Mouse (Mus musculus): Measurements from ENCODE around the gene Cyb5r3. TPM values are rescaled to one million over a fixed set of nuclear protein-coding genes. Genes with fewer than 3 reads are reported as not detected.
A peak's percentile ranks its signal among the peaks of the same experiment; 100 is the strongest.

Cyb5r3 gene
- total and polyA plus RNA-seq, 3 experiments, result 75.6 to 103 (median 87.2) TPM

- Histone ChIP-seq H3K79me2 (replicated peaks; ENCODE audit: control insufficient read depth, insufficient read depth, low read length) (no peaks in the 10 kb centered on the region), H3K27me3 (ENCODE audit: control insufficient read depth, insufficient read depth, low read length) (no peaks in the 10 kb centered on the region), H3K4me3 (peak within 1 kb of the TSS; percentile 95), H3K36me3 (ENCODE audit: control insufficient read depth, insufficient read depth, low read length) (no peaks in the 10 kb centered on the region), H3K4me1 (ENCODE audit: control insufficient read depth, insufficient read depth, low read length) (no peaks in the 10 kb centered on the region), H3K9ac (ENCODE audit: low read depth, low read length) (peak within 1 kb of the TSS; percentile 84), H3K27ac (peak within 1 kb of the TSS; percentile 74)
- peak; percentile 94 to 98 for DNase-seq
- TF ChIP-seq POLR2A (IDR thresholded peaks at IDR 0.05; ENCODE audit: insufficient read depth, low read depth, low read length) (peak; percentile 79), EP300 (IDR thresholded peaks at IDR 0.05; ENCODE audit: insufficient read depth, low read depth, low read length) (0 out of 2 replicates have a peak, but pooled peaks have one; percentile 29), CTCF (IDR thresholded peaks at IDR 0.05) (no peak)
- 6% methylated on average over 32 of the region's 32 CpGs for WGBS
- intact Hi-C loops (cut with DNase I), result loop anchor here (1.0 kb wide), 1 partner anchor 27 kb away; the partner anchor contains the start of gene Poldip3
Observed at GRCm38 (mm10) chr15:83122566-83123145, 49.7 kb downstream of the Cyb5r3 start, which contains the start of gene Rrp7a. TSS of gene Rrp7a (minus strand) at chr15:83122801.

- intact Hi-C loops (cut with DNase I), result loop anchor here (1.0 kb wide), 1 partner anchor 27 kb away; the partner anchor contains the start of gene Poldip3
- TF ChIP-seq POLR2A (IDR thresholded peaks at IDR 0.05; ENCODE audit: insufficient read depth, low read depth, low read length) (no peak), CTCF (IDR thresholded peaks at IDR 0.05) (peak; percentile 28)
- Histone ChIP-seq H3K9ac (ENCODE audit: low read depth, low read length) (peak overlapping the region; percentile 84), H3K4me3 (peak overlapping the region; percentile 95), H3K27me3 (ENCODE audit: control insufficient read depth, insufficient read depth, low read length) (no peaks in the 10 kb centered on the region), H3K27ac (peak overlapping the region; percentile 74), H3K79me2 (replicated peaks; ENCODE audit: control insufficient read depth, insufficient read depth, low read length) (no peaks in the 10 kb centered on the region), H3K4me1 (ENCODE audit: control insufficient read depth, insufficient read depth, low read length) (no peaks in the 10 kb centered on the region), H3K36me3 (ENCODE audit: control insufficient read depth, insufficient read depth, low read length) (no peaks in the 10 kb centered on the region)
- 3% methylated on average over 43 of the region's 43 CpGs for WGBS
- peak; percentile 38 to 43 for DNase-seq
Observed at GRCm38 (mm10) chr15:83121709-83122565, 50.5 kb downstream of the Cyb5r3 start.

GRCm38 (mm10) chr15:83118360-83118759 lies 54.0 kb downstream of the Cyb5r3 start:
- Histone ChIP-seq H3K79me2 (replicated peaks; ENCODE audit: control insufficient read depth, insufficient read depth, low read length) (no peaks in the 10 kb centered on the region), H3K27ac (no peak overlapping the region), H3K27me3 (ENCODE audit: control insufficient read depth, insufficient read depth, low read length) (no peaks in the 10 kb centered on the region), H3K4me3 (no peak overlapping the region), H3K4me1 (ENCODE audit: control insufficient read depth, insufficient read depth, low read length) (no peaks in the 10 kb centered on the region), H3K36me3 (ENCODE audit: control insufficient read depth, insufficient read depth, low read length) (no peaks in the 10 kb centered on the region), H3K9ac (ENCODE audit: low read depth, low read length) (no peak overlapping the region)
- WGBS, result 55% methylated on average over 7 of the region's 7 CpGs
- DNase-seq, result no peak
- TF ChIP-seq EP300 (IDR thresholded peaks at IDR 0.05; ENCODE audit: insufficient read depth, low read depth, low read length), result no peak
- peak; percentile 55 for TF ChIP-seq CTCF (IDR thresholded peaks at IDR 0.05)
- no peak for TF ChIP-seq POLR2A (IDR thresholded peaks at IDR 0.05; ENCODE audit: insufficient read depth, low read depth, low read length)
- intact Hi-C loops (cut with DNase I), result no loop called here

- WGBS, result 80% methylated on average over 6 of the region's 6 CpGs
- no peaks in the 10 kb centered on the region for H3K79me2 ChIP-seq (replicated peaks; ENCODE audit: control insufficient read depth, insufficient read depth, low read length)
- peaks cover 1% of the 10 kb centered on the region for H3K4me1 ChIP-seq (ENCODE audit: control insufficient read depth, insufficient read depth, low read length)
- no peak overlapping the region for H3K4me3 ChIP-seq
- TF ChIP-seq POLR2A (IDR thresholded peaks at IDR 0.05; ENCODE audit: insufficient read depth, low read depth, low read length) (no peak), EP300 (IDR thresholded peaks at IDR 0.05; ENCODE audit: insufficient read depth, low read depth, low read length) (no peak), CTCF (IDR thresholded peaks at IDR 0.05) (no peak)
- intact Hi-C loops (cut with DNase I), result no loop called here
- no peak for DNase-seq
- no peaks in the 10 kb centered on the region for H3K27me3 ChIP-seq (ENCODE audit: control insufficient read depth, insufficient read depth, low read length)
- no peaks in the 10 kb centered on the region for H3K36me3 ChIP-seq (ENCODE audit: control insufficient read depth, insufficient read depth, low read length)
- no peak overlapping the region for H3K9ac ChIP-seq (ENCODE audit: low read depth, low read length)
- H3K27ac ChIP-seq, result no peak overlapping the region
Observed at GRCm38 (mm10) chr15:83115071-83115470, 57.3 kb downstream of the Cyb5r3 start.

GRCm38 (mm10) chr15:83114106-83114505 lies 58.3 kb downstream of the Cyb5r3 start:
- no peak for DNase-seq
- 87% methylated on average over 9 of the region's 9 CpGs for WGBS
- intact Hi-C loops (cut with DNase I), result no loop called here
- H3K4me3 ChIP-seq, result no peak overlapping the region
- no peak overlapping the region for H3K27ac ChIP-seq
- H3K9ac ChIP-seq (ENCODE audit: low read depth, low read length), result no peak overlapping the region
- H3K36me3 ChIP-seq (ENCODE audit: control insufficient read depth, insufficient read depth, low read length), result no peaks in the 10 kb centered on the region
- peaks cover 1% of the 10 kb centered on the region for H3K4me1 ChIP-seq (ENCODE audit: control insufficient read depth, insufficient read depth, low read length)
- no peaks in the 10 kb centered on the region for H3K79me2 ChIP-seq (replicated peaks; ENCODE audit: control insufficient read depth, insufficient read depth, low read length)
- TF ChIP-seq EP300 (IDR thresholded peaks at IDR 0.05; ENCODE audit: insufficient read depth, low read depth, low read length) (no peak), POLR2A (IDR thresholded peaks at IDR 0.05; ENCODE audit: insufficient read depth, low read depth, low read length) (no peak), CTCF (IDR thresholded peaks at IDR 0.05) (no peak)
- H3K27me3 ChIP-seq (ENCODE audit: control insufficient read depth, insufficient read depth, low read length), result no peaks in the 10 kb centered on the region
